Comparison of ENCODE assay signal across 30 mouse cellular contexts in genomic region chr10:81355533-81355932, GRCm38 (mm10). TPM values are rescaled to one million over a fixed set of nuclear protein-coding genes. Genes with fewer than 3 reads are reported as not detected.
DNase-seq lines count a peak whose midpoint lies in the region; ATAC-seq and TF ChIP-seq lines count a peak whose summit lies in the region.
"Had no signal": no experiment of that assay in that cellular context is flagged by ENCODE, and none has a peak within 500 bp of the region (broad histone marks: within the 10 kb centered on the region; RNA-seq: fewer than 3 reads in every experiment).

No protein-coding gene starts in this region.

- DNase-seq in hindbrain, embryonic 11.5 days (ENCODE audit: low spot score), result no peak
- DNase-seq in ES-E14 (ENCODE audit: low read depth, low spot score), result no peak
- DNase-seq in thymus, adult 18-20 months, result no peak
- DNase-seq: adrenal gland, postnatal 25 days; cerebellum, adult 2 months; cerebellum, postnatal 25 days; gastrocnemius, postnatal 25 days; heart, adult 18-20 months; heart, postnatal 4 days; kidney, adult 9 months; kidney, postnatal 10 days; right cerebral cortex, postnatal 4 days; thymus, adult 2 months had no signal

- no peaks in the 10 kb centered on the region; the same call in 1 of the 2 replicates for H3K27me3 ChIP-seq in hindbrain, embryonic 11.5 days (ENCODE audit: control insufficient read depth, insufficient read depth, low read length)
- peaks cover 22% of the 10 kb centered on the region for H3K27me3 ChIP-seq in hindbrain, embryonic 12.5 days
- no peaks in the 10 kb centered on the region for H3K27me3 ChIP-seq in intestine, embryonic 16.5 days (replicated peaks; ENCODE audit: control insufficient read depth, insufficient read depth, low read length)
- H3K27me3 ChIP-seq: embryonic facial prominence, embryonic 15.5 days; forebrain, embryonic 13.5 days; intestine, embryonic 15.5 days; limb, embryonic 13.5 days; liver, embryonic 15.5 days; lung, embryonic 15.5 days had no signal

- no peaks in the 10 kb centered on the region for H3K36me3 ChIP-seq in hindbrain, embryonic 11.5 days (ENCODE audit: control insufficient read depth, insufficient read depth, low read length)
- no peaks in the 10 kb centered on the region for H3K36me3 ChIP-seq in hindbrain, embryonic 12.5 days
- peaks cover 5% of the 10 kb centered on the region; the same call in 1 of the 2 replicates for H3K36me3 ChIP-seq in ES-E14 (ENCODE audit: control insufficient read depth, insufficient read depth, low read length, poor library complexity, severe bottlenecking)
- H3K36me3 ChIP-seq in intestine, embryonic 16.5 days (ENCODE audit: control insufficient read depth, insufficient read depth, low read length), result 0 out of 2 replicates have a peak, but pooled peaks cover 2% of the 10 kb centered on the region
- H3K36me3 ChIP-seq: embryonic facial prominence, embryonic 15.5 days; intestine, embryonic 15.5 days; limb, embryonic 13.5 days; lung, embryonic 15.5 days; neural tube, embryonic 12.5 days had no signal

- 81% methylated on average over 4 of the region's 4 CpGs for WGBS in hindbrain, embryonic 11.5 days
- 95% methylated on average over 4 of the region's 4 CpGs for WGBS in hindbrain, embryonic 12.5 days
- 80% methylated on average over 4 of the region's 4 CpGs for WGBS in intestine, embryonic 16.5 days

- no peak overlapping the region for H3K4me2 ChIP-seq in hindbrain, embryonic 11.5 days (replicated peaks; ENCODE audit: low read depth, low read length)
- H3K4me2 ChIP-seq in hindbrain, embryonic 12.5 days (replicated peaks), result no peak overlapping the region
- no peak overlapping the region for H3K4me2 ChIP-seq in intestine, embryonic 16.5 days (ENCODE audit: low read depth, low read length)
- H3K4me2 ChIP-seq: embryonic facial prominence, embryonic 15.5 days; forebrain, embryonic 13.5 days; heart, embryonic 11.5 days; intestine, embryonic 15.5 days; limb, embryonic 13.5 days; liver, embryonic 15.5 days; lung, embryonic 15.5 days; midbrain, embryonic 11.5 days; neural tube, embryonic 12.5 days had no signal

- H3K27ac ChIP-seq in hindbrain, embryonic 11.5 days (ENCODE audit: low read depth, low read length), result no peak overlapping the region
- no peak overlapping the region for H3K27ac ChIP-seq in hindbrain, embryonic 12.5 days
- peak overlapping the region; percentile 94; the same call in 1 of the 2 replicates for H3K27ac ChIP-seq in ES-E14 (ENCODE audit: insufficient read depth, low read depth, low read length, poor library complexity, severe bottlenecking)
- peak overlapping the region; percentile 98 for H3K27ac ChIP-seq in bone marrow macrophage, adult 2 months (ENCODE audit: insufficient read depth, low read depth, low read length)
- H3K27ac ChIP-seq in intestine, embryonic 16.5 days (ENCODE audit: low read length), result no peak overlapping the region
- H3K27ac ChIP-seq: embryonic facial prominence, embryonic 15.5 days; forebrain, embryonic 13.5 days; hindbrain, postnatal 0 days; intestine, embryonic 15.5 days; limb, embryonic 13.5 days; lung, embryonic 15.5 days; neural tube, embryonic 12.5 days; stomach, postnatal 0 days had no signal

- H3K4me3 ChIP-seq in hindbrain, embryonic 11.5 days (ENCODE audit: low read depth, low read length), result no peak overlapping the region
- H3K4me3 ChIP-seq in hindbrain, embryonic 12.5 days, result no peak overlapping the region
- H3K4me3 ChIP-seq in ES-E14 (ENCODE audit: insufficient read depth in 1 of 2, low read depth in 1 of 2, low read length in 2 of 2, poor library complexity in 1 of 2, severe bottlenecking in 1 of 2), result no peak overlapping the region
- H3K4me3 ChIP-seq in bone marrow macrophage, adult 2 months (ENCODE audit: insufficient read depth, low read length), result no peak overlapping the region
- H3K4me3 ChIP-seq in intestine, embryonic 16.5 days (ENCODE audit: low read length), result no peak overlapping the region
- H3K4me3 ChIP-seq: embryonic facial prominence, embryonic 10.5 days; embryonic facial prominence, embryonic 15.5 days; forebrain, embryonic 13.5 days; intestine, embryonic 15.5 days; limb, embryonic 13.5 days; liver, embryonic 15.5 days; lung, embryonic 15.5 days; neural tube, embryonic 12.5 days had no signal

- H3K9me3 ChIP-seq in hindbrain, embryonic 11.5 days (ENCODE audit: control insufficient read depth, low read length), result no peaks in the 10 kb centered on the region
- no peaks in the 10 kb centered on the region for H3K9me3 ChIP-seq in hindbrain, embryonic 12.5 days (replicated peaks)
- no peaks in the 10 kb centered on the region for H3K9me3 ChIP-seq in ES-E14 (ENCODE audit: control insufficient read depth, insufficient read depth, low read depth, low read length)
- H3K9me3 ChIP-seq in intestine, embryonic 16.5 days (ENCODE audit: control insufficient read depth, low read length), result no peaks in the 10 kb centered on the region
- H3K9me3 ChIP-seq: embryonic facial prominence, embryonic 10.5 days; embryonic facial prominence, embryonic 15.5 days; forebrain, embryonic 13.5 days; intestine, embryonic 15.5 days; limb, embryonic 13.5 days; liver, embryonic 15.5 days; lung, embryonic 15.5 days; neural tube, embryonic 12.5 days had no signal

- in situ Hi-C loops in ES-E14 (cut with MboI; ENCODE audit: low sequenced_read_pairs in 2 of 2, unreplicated experiment in 2 of 2), result no loop called here

- ATAC-seq in hindbrain, embryonic 11.5 days (ENCODE audit: low FRiP score), result no peak
- no peak for ATAC-seq in hindbrain, embryonic 12.5 days (ENCODE audit: low FRiP score)
- no peak for ATAC-seq in intestine, embryonic 16.5 days
- ATAC-seq: forebrain, embryonic 13.5 days; hindbrain, postnatal 0 days; intestine, embryonic 15.5 days had no signal

- TF ChIP-seq CTCF in bone marrow macrophage, adult 2 months (IDR thresholded peaks at IDR 0.05; ENCODE audit: low read depth, low read length), result no peak

- peaks cover 9% of the 10 kb centered on the region; the same call in 1 of the 2 replicates for H3K4me1 ChIP-seq in hindbrain, embryonic 11.5 days (replicated peaks; ENCODE audit: control insufficient read depth, insufficient read depth, low read length)
- peaks cover 28% of the 10 kb centered on the region for H3K4me1 ChIP-seq in hindbrain, embryonic 12.5 days
- H3K4me1 ChIP-seq in ES-E14 (ENCODE audit: control insufficient read depth in 2 of 2, insufficient read depth in 2 of 2, low read length in 2 of 2, poor library complexity in 1 of 2), result peaks cover 13 to 29% of the 10 kb centered on the region in 2 experiments; a peak in 3 of 4 replicates
- peaks cover 40% of the 10 kb centered on the region for H3K4me1 ChIP-seq in bone marrow macrophage, adult 2 months (ENCODE audit: control insufficient read depth, insufficient read depth, low read length)
- H3K4me1 ChIP-seq in intestine, embryonic 16.5 days (ENCODE audit: control insufficient read depth, insufficient read depth, low read length), result peaks cover 37% of the 10 kb centered on the region

- 0 out of 2 replicates have a peak overlapping the region, but pooled peaks have one; percentile 11 for H3K9ac ChIP-seq in hindbrain, embryonic 11.5 days (ENCODE audit: low read depth, low read length)
- no peak overlapping the region for H3K9ac ChIP-seq in hindbrain, embryonic 12.5 days
- H3K9ac ChIP-seq in ES-E14 (ENCODE audit: insufficient read depth, low read depth, low read length, poor library complexity, severe bottlenecking), result peak overlapping the region; percentile 15; the same call in 1 of the 2 replicates
- no peak overlapping the region for H3K9ac ChIP-seq in intestine, embryonic 16.5 days (ENCODE audit: low read depth, low read length)
- H3K9ac ChIP-seq: embryonic facial prominence, embryonic 15.5 days; forebrain, embryonic 13.5 days; intestine, embryonic 15.5 days; liver, embryonic 15.5 days; lung, embryonic 15.5 days; neural tube, embryonic 12.5 days had no signal

- no peak for TF ChIP-seq POLR2A in bone marrow macrophage, adult 2 months (IDR thresholded peaks at IDR 0.05; ENCODE audit: borderline replicate concordance, low read depth, low read length)

RNA-seq across cellular contexts. Expression of gene Mfsd12, which starts 1.8 kb away (rescaled TPM):
- polyA plus RNA-seq in hindbrain, embryonic 11.5 days (2014; fragmentation: Nextera tagmentation; extraction: Ambion mirVana), result 3.9 and 4.6 TPM in 2 replicates
- polyA plus RNA-seq in hindbrain, embryonic 12.5 days (2016; fragmentation: Nextera tagmentation; extraction: Ambion mirVana), result 11.4 and 12.9 TPM in 2 replicates
- total RNA-seq in ES-E14 (2012; rRNA removed), result 28.7 and 46.1 TPM in 2 replicates
- polyA plus RNA-seq in bone marrow macrophage, adult 2 months (2012; ENCODE audit: insufficient read depth, insufficient read length, missing spikeins), result 80.9 and 86.2 TPM in 2 replicates
- 21.6 and 32.4 TPM in 2 replicates for polyA plus RNA-seq in intestine, embryonic 16.5 days (2015; fragmentation: Nextera tagmentation; extraction: Ambion mirVana)

RNA-seq across cellular contexts. Expression of gene Hmg20b, which starts 5.3 kb away (rescaled TPM):
- polyA plus RNA-seq in hindbrain, embryonic 11.5 days (2014; fragmentation: Nextera tagmentation; extraction: Ambion mirVana), result 90.2 and 100 TPM in 2 replicates
- polyA plus RNA-seq in hindbrain, embryonic 12.5 days (2016; fragmentation: Nextera tagmentation; extraction: Ambion mirVana), result 92.0 and 93.4 TPM in 2 replicates
- 43.5 and 55.9 TPM in 2 replicates for total RNA-seq in ES-E14 (2012; rRNA removed)
- 52.2 and 53.3 TPM in 2 replicates for polyA plus RNA-seq in bone marrow macrophage, adult 2 months (2012; ENCODE audit: insufficient read depth, insufficient read length, missing spikeins)
- 69.0 and 71.4 TPM in 2 replicates for polyA plus RNA-seq in intestine, embryonic 16.5 days (2015; fragmentation: Nextera tagmentation; extraction: Ambion mirVana)

RNA-seq across cellular contexts. Expression of gene 4930404N11Rik, which starts 10.1 kb away (rescaled TPM):
- 0.47 TPM in 1 of 2 replicates, not detected in the other for polyA plus RNA-seq in hindbrain, embryonic 11.5 days (2014; fragmentation: Nextera tagmentation; extraction: Ambion mirVana)
- 0.52 and 0.88 TPM in 2 replicates for polyA plus RNA-seq in hindbrain, embryonic 12.5 days (2016; fragmentation: Nextera tagmentation; extraction: Ambion mirVana)
- total RNA-seq in ES-E14 (2012; rRNA removed), result 9.4 and 19.1 TPM in 2 replicates
- not detected in 2 replicates for polyA plus RNA-seq in bone marrow macrophage, adult 2 months (2012; ENCODE audit: insufficient read depth, insufficient read length, missing spikeins)
- 1.4 and 2.7 TPM in 2 replicates for polyA plus RNA-seq in intestine, embryonic 16.5 days (2015; fragmentation: Nextera tagmentation; extraction: Ambion mirVana)
- total RNA-seq: hindbrain, postnatal 0 days; midbrain, postnatal 0 days had no signal
- polyA plus RNA-seq: midbrain, embryonic 11.5 days had no signal

RNA-seq across cellular contexts. Expression of gene Gipc3, which starts 12.5 kb away (rescaled TPM):
- not detected in 2 replicates for polyA plus RNA-seq in hindbrain, embryonic 11.5 days (2014; fragmentation: Nextera tagmentation; extraction: Ambion mirVana)
- not detected in 2 replicates for polyA plus RNA-seq in hindbrain, embryonic 12.5 days (2016; fragmentation: Nextera tagmentation; extraction: Ambion mirVana)
- total RNA-seq in ES-E14 (2012; rRNA removed), result 0.09 and 0.16 TPM in 2 replicates
- polyA plus RNA-seq in bone marrow macrophage, adult 2 months (2012; ENCODE audit: insufficient read depth, insufficient read length, missing spikeins), result not detected in 2 replicates
- polyA plus RNA-seq in intestine, embryonic 16.5 days (2015; fragmentation: Nextera tagmentation; extraction: Ambion mirVana), result 0.06 and 0.12 TPM in 2 replicates
- total RNA-seq: megakaryocyte, adult 5-6 weeks had no signal
- polyA plus RNA-seq: embryonic facial prominence, embryonic 10.5 days; forebrain, embryonic 13.5 days; heart, embryonic 11.5 days; hindbrain, postnatal 0 days; intestine, embryonic 15.5 days; liver, embryonic 15.5 days; midbrain, postnatal 0 days; neural tube, embryonic 12.5 days had no signal

RNA-seq across cellular contexts. Expression of gene Fzr1, which starts 22.8 kb away (rescaled TPM):
- 83.0 and 92.1 TPM in 2 replicates for polyA plus RNA-seq in hindbrain, embryonic 11.5 days (2014; fragmentation: Nextera tagmentation; extraction: Ambion mirVana)
- polyA plus RNA-seq in hindbrain, embryonic 12.5 days (2016; fragmentation: Nextera tagmentation; extraction: Ambion mirVana), result 132 and 134 TPM in 2 replicates
- 63.0 and 94.5 TPM in 2 replicates for total RNA-seq in ES-E14 (2012; rRNA removed)
- 32.6 and 35.0 TPM in 2 replicates for polyA plus RNA-seq in bone marrow macrophage, adult 2 months (2012; ENCODE audit: insufficient read depth, insufficient read length, missing spikeins)
- 73.2 and 78.7 TPM in 2 replicates for polyA plus RNA-seq in intestine, embryonic 16.5 days (2015; fragmentation: Nextera tagmentation; extraction: Ambion mirVana)

Comparison
In these comparisons a context has a peak if more than half of its experiments do, and no peak if none do; other contexts are left out.
1. H3K9ac ChIP-seq: peak in hindbrain, embryonic 11.5 days (single experiment) and ES-E14 (single experiment); none in hindbrain, embryonic 12.5 days (single experiment) and intestine, embryonic 16.5 days (single experiment).
2. H3K27ac ChIP-seq: peak in ES-E14 (single experiment) and bone marrow macrophage, adult 2 months (single experiment); none in hindbrain, embryonic 11.5 days (single experiment), hindbrain, embryonic 12.5 days (single experiment) and intestine, embryonic 16.5 days (single experiment).